Mouse (Mus musculus) stomach, embryonic 14.5 days (tissue): ENCODE data around the gene Tmem190. TPM values are rescaled to one million over a fixed set of nuclear protein-coding genes. Genes with fewer than 3 reads are reported as not detected.

Source experiments
- ATAC-seq: fragments of 200-750 bp; cut with Nextera tagmentation; 2 replicates; pipeline ENCODE4 v1.8.0; 2017; ENCODE audit warnings: low read depth, moderate TSS enrichment; ENCODE audit not compliant: insufficient number of reproducible peaks, insufficient read depth, low FRiP score
- H3K27ac ChIP-seq: fragments of 300-500 bp; sonication (generic); 2 replicates; pipeline ENCODE4 v1.5.1; 2014; ENCODE audit warnings: mild to moderate bottlenecking, low read length, moderate library complexity, mixed read lengths
- H3K27me3 ChIP-seq: fragments of 300-500 bp; sonication (generic); 2 replicates; pipeline ENCODE4 v1.6.1; 2014; ENCODE audit warnings: low read length, control low read depth, mixed read lengths; ENCODE audit not compliant: control insufficient read depth, insufficient read depth
- H3K36me3 ChIP-seq: fragments of 300-500 bp; sonication (generic); 2 replicates; pipeline ENCODE4 v1.6.1; 2014; ENCODE audit warnings: mild to moderate bottlenecking, control low read depth, low read length, moderate library complexity, mixed read lengths; ENCODE audit not compliant: control insufficient read depth, insufficient read depth
- H3K4me1 ChIP-seq: fragments of 300-500 bp; sonication (generic); 2 replicates; pipeline ENCODE4 v1.6.1; 2014; ENCODE audit warnings: low read length, control low read depth, mixed read lengths; ENCODE audit not compliant: control insufficient read depth, insufficient read depth
- H3K4me2 ChIP-seq: fragments of 300-500 bp; sonication (generic); replicated peaks from 2 replicates; pipeline ENCODE4 v1.6.1; 2014; ENCODE audit warnings: low read depth, low read length, control low read depth
- H3K4me3 ChIP-seq: fragments of 300-500 bp; sonication (generic); 2 replicates; pipeline ENCODE4 v1.5.1; 2014; ENCODE audit warnings: low read depth, low read length, control low read depth
- H3K9ac ChIP-seq: fragments of 300-500 bp; sonication (generic); replicated peaks from 2 replicates; pipeline ENCODE4 v1.6.1; 2014; ENCODE audit warnings: low read depth, mild to moderate bottlenecking, control low read depth, low read length, moderate library complexity, mixed read lengths
- H3K9me3 ChIP-seq: fragments of 300-500 bp; sonication (generic); 2 replicates; pipeline ENCODE4 v1.6.1; 2016; ENCODE audit warnings: low read depth, low read length, control low read depth; ENCODE audit not compliant: control insufficient read depth
- WGBS: fragments of 180-500 bp; shearing (Covaris S2); extraction: QIAGEN DNeasy Blood & Tissue Kit; methylation state at CpG from one replicate; pipeline ENCODE4 v1.1.7; 2014; 5-methylcytosine and 5-hydroxymethylcytosine counted together
- polyA plus RNA-seq: library from polyadenylated mRNA; unstranded; fragments of >200 nt; fragmentation: Nextera tagmentation; extraction: Ambion mirVana; gene quantifications from 2 replicates; pipeline ENCODE4 v1.2.1, GENCODE M21; 2014

Gene Tmem190
- 0.55 TPM in 1 of 2 replicates, not detected in the other for polyA plus RNA-seq

- Histone ChIP-seq H3K4me3 (no peak within 1 kb of the TSS), H3K36me3 (no peaks in the 10 kb centered on the region), H3K27ac (no peak within 1 kb of the TSS), H3K9ac (no peak within 1 kb of the TSS), H3K9me3 (no peaks in the 10 kb centered on the region), H3K27me3 (no peaks in the 10 kb centered on the region; the same call in 1 of the 2 replicates), H3K4me2 (no peak within 1 kb of the TSS), H3K4me1 (0 out of 2 replicates have a peak, but pooled peaks cover 17% of the 10 kb centered on the region)
- no peak for ATAC-seq
- WGBS: 63% methylated on average over 2 of the region's 2 CpGs
Observed at GRCm38 (mm10) chr7:4782759-4783158, at the start of gene Tmem190, which contains the start of gene Il11. TSS of gene Tmem190 (plus strand) at chr7:4782937. TSS of gene Il11 (minus strand) at chr7:4782859.

GRCm38 (mm10) chr7:4732968-4733392, 49.8 kb upstream of the Tmem190 start:
- Histone ChIP-seq H3K27me3 (no peaks in the 10 kb centered on the region), H3K4me2 (no peak overlapping the region), H3K36me3 (no peaks in the 10 kb centered on the region), H3K9me3 (no peaks in the 10 kb centered on the region), H3K4me3 (no peak overlapping the region), H3K4me1 (no peaks in the 10 kb centered on the region), H3K27ac (no peak overlapping the region), H3K9ac (no peak overlapping the region)
- WGBS: 53% methylated on average over 6 of the region's 6 CpGs
- no peak for ATAC-seq

- 44% methylated on average over 10 of the region's 10 CpGs for WGBS
- Histone ChIP-seq H3K4me1 (peaks cover 20% of the 10 kb centered on the region), H3K27me3 (no peaks in the 10 kb centered on the region), H3K36me3 (peaks cover 5% of the 10 kb centered on the region; the same call in 1 of the 2 replicates), H3K4me3 (peak overlapping the region; percentile 15), H3K4me2 (peak overlapping the region; percentile 36), H3K27ac (peak overlapping the region; percentile 6; the same call in 1 of the 2 replicates), H3K9ac (no peak overlapping the region), H3K9me3 (no peaks in the 10 kb centered on the region)
- ATAC-seq: no peak
Observed at GRCm38 (mm10) chr7:4739041-4739543, 43.6 kb upstream of the Tmem190 start.

- peaks cover 20% of the 10 kb centered on the region for H3K4me1 ChIP-seq
- under 1% methylated on average over 36 of the region's 44 CpGs for WGBS
- H3K4me3 ChIP-seq: peak within 1 kb of the TSS; percentile 64
- H3K36me3 ChIP-seq: peaks cover 8% of the 10 kb centered on the region
- peak within 1 kb of the TSS; percentile 62 for H3K4me2 ChIP-seq
- peak within 1 kb of the TSS; percentile 90 for H3K27ac ChIP-seq
- ATAC-seq: peak; percentile 96
- H3K27me3 ChIP-seq: no peaks in the 10 kb centered on the region
- peak within 1 kb of the TSS; percentile 73 for H3K9ac ChIP-seq
- H3K9me3 ChIP-seq: no peaks in the 10 kb centered on the region
Observed at GRCm38 (mm10) chr7:4739544-4740275, 43.0 kb upstream of the Tmem190 start, which contains the start of gene Kmt5c. TSS of gene Kmt5c (plus strand) at chr7:4740115.

- peaks cover 9% of the 10 kb centered on the region for H3K36me3 ChIP-seq
- peak overlapping the region; percentile 73 for H3K9ac ChIP-seq
- peak overlapping the region; percentile 90 for H3K27ac ChIP-seq
- H3K27me3 ChIP-seq: no peaks in the 10 kb centered on the region
- peaks cover 20% of the 10 kb centered on the region for H3K4me1 ChIP-seq
- no peaks in the 10 kb centered on the region for H3K9me3 ChIP-seq
- WGBS: 0% methylated on average over 11 of the region's 14 CpGs
- peak overlapping the region; percentile 62 for H3K4me2 ChIP-seq
- H3K4me3 ChIP-seq: peak overlapping the region; percentile 64
- peak; percentile 19 for ATAC-seq
Observed at GRCm38 (mm10) chr7:4740309-4740727, 42.4 kb upstream of the Tmem190 start.

- H3K27ac ChIP-seq: peak overlapping the region; percentile 90; the same call in 1 of the 2 replicates
- H3K9ac ChIP-seq: peak overlapping the region; percentile 73; the same call in 1 of the 2 replicates
- WGBS: 4% methylated on average over 4 of the region's 4 CpGs
- H3K4me1 ChIP-seq: peaks cover 20% of the 10 kb centered on the region
- H3K36me3 ChIP-seq: peaks cover 11% of the 10 kb centered on the region
- no peak for ATAC-seq
- peak overlapping the region; percentile 62 for H3K4me2 ChIP-seq
- no peaks in the 10 kb centered on the region for H3K9me3 ChIP-seq
- H3K27me3 ChIP-seq: no peaks in the 10 kb centered on the region
- peak overlapping the region; percentile 64 for H3K4me3 ChIP-seq
Observed at GRCm38 (mm10) chr7:4741151-4741550, 41.6 kb upstream of the Tmem190 start.

GRCm38 (mm10) chr7:4741672-4742481, 40.9 kb upstream of the Tmem190 start:
- peaks cover 17% of the 10 kb centered on the region for H3K36me3 ChIP-seq
- ATAC-seq: no peak
- 69% methylated on average over 21 of the region's 21 CpGs for WGBS
- H3K4me3 ChIP-seq: peak overlapping the region; percentile 64; the same call in 1 of the 2 replicates
- H3K4me1 ChIP-seq: peaks cover 20% of the 10 kb centered on the region
- H3K9ac ChIP-seq: 0 out of 2 replicates have a peak overlapping the region, but pooled peaks have one; percentile 73
- no peak overlapping the region; the same call in 1 of the 2 replicates for H3K27ac ChIP-seq
- H3K27me3 ChIP-seq: no peaks in the 10 kb centered on the region
- H3K9me3 ChIP-seq: no peaks in the 10 kb centered on the region
- peak overlapping the region; percentile 62 for H3K4me2 ChIP-seq

GRCm38 (mm10) chr7:4742482-4742819, 40.3 kb upstream of the Tmem190 start:
- no peak overlapping the region for H3K4me3 ChIP-seq
- H3K9me3 ChIP-seq: no peaks in the 10 kb centered on the region

More at GRCm38 (mm10) chr7:4742482-4742819, 40.3 kb upstream of the Tmem190 start:
- 64% methylated on average over 6 of the region's 6 CpGs for WGBS
- Histone ChIP-seq H3K9ac (no peak overlapping the region), H3K4me2 (no peak overlapping the region), H3K4me1 (peaks cover 20% of the 10 kb centered on the region), H3K27me3 (no peaks in the 10 kb centered on the region), H3K36me3 (peaks cover 17% of the 10 kb centered on the region), H3K27ac (no peak overlapping the region)
- ATAC-seq: no peak
